Mouse (Mus musculus): Measurements from ENCODE around the gene Smchd1. TPM values are rescaled to one million over a fixed set of nuclear protein-coding genes. Genes with fewer than 3 reads are reported as not detected.

The Smchd1 gene
- polyA plus RNA-seq, 1 experiment = 23.3 TPM

DNA sequence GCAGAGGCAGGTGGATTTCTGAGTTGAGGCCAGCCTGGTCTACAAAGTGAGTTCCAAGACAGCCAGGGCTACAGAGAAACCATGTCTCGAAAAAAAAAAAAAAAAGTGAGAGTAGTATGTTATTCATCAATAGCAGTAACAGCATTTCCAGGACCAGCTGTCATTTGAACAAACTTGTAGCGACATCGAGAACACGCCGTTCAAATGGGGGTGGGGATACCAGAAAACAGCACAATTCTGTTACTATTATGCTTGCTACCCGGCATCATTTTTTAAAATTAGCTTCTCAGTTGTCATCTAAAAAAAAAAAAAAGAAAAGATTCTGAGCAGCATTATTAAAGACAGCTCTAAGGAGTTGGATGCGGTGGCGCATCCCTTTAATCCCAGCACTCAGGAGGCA, 2.3 kb upstream of the Smchd1 start:
- no peak for TF ChIP-seq POLR2A (IDR thresholded peaks at IDR 0.05; ENCODE audit: control insufficient read depth, extremely low read depth, insufficient read depth, low read length, poor library complexity)
- no peak for TF ChIP-seq CTCF (IDR thresholded peaks at IDR 0.05; ENCODE audit: borderline replicate concordance, control insufficient read depth, extremely low read depth, insufficient read depth, low read length, poor library complexity)
- no peak for DNase-seq
- no peaks in the 10 kb centered on the region for H3K27me3 ChIP-seq (ENCODE audit: control insufficient read depth, insufficient read depth, low read length)
- H3K4me1 ChIP-seq (replicated peaks; ENCODE audit: control insufficient read depth, insufficient read depth, low read length) = peaks cover 14% of the 10 kb centered on the region
- no peak overlapping the region for H3K4me3 ChIP-seq (ENCODE audit: control insufficient read depth, insufficient read depth, low read length)
- no peaks in the 10 kb centered on the region for H3K36me3 ChIP-seq (ENCODE audit: control insufficient read depth, insufficient read depth, low read length)
- H3K27ac ChIP-seq (ENCODE audit: control insufficient read depth, insufficient read depth, low read length) = no peak overlapping the region
- WGBS = 96% methylated on average over 8 of the region's 8 CpGs

- Histone ChIP-seq H3K4me1 (replicated peaks; ENCODE audit: control insufficient read depth, insufficient read depth, low read length) (peaks cover 15% of the 10 kb centered on the region), H3K27me3 (ENCODE audit: control insufficient read depth, insufficient read depth, low read length) (no peaks in the 10 kb centered on the region), H3K36me3 (ENCODE audit: control insufficient read depth, insufficient read depth, low read length) (no peaks in the 10 kb centered on the region), H3K27ac (ENCODE audit: control insufficient read depth, insufficient read depth, low read length) (no peak overlapping the region), H3K4me3 (ENCODE audit: control insufficient read depth, insufficient read depth, low read length) (no peak overlapping the region)
- TF ChIP-seq CTCF (IDR thresholded peaks at IDR 0.05; ENCODE audit: borderline replicate concordance, control insufficient read depth, extremely low read depth, insufficient read depth, low read length, poor library complexity) = no peak
- no peak for TF ChIP-seq POLR2A (IDR thresholded peaks at IDR 0.05; ENCODE audit: control insufficient read depth, extremely low read depth, insufficient read depth, low read length, poor library complexity)
- no peak for DNase-seq
- WGBS = 82% methylated on average over 7 of the region's 7 CpGs
Measured at GRCm38 (mm10) chr17:71476346-71477020, 1.3 kb upstream of the Smchd1 start.

DNA sequence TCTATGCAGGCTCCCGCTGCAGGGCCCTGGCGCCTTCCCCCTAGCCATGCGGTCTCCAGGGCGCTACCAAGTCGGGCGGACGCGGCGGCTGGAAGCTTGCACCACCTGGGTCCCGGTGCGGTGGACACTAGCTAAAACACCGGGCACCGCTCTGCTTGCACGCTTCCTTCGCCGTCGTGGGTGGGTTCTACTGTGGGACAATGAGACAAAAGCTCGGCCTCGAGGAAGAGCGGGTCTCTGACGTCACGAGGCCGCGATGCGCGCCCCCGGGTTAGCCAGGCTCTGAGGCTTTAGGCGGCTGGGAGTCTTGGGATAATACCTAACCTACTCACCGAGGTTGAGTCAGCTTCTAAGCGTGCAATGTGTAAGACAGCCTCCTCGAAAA, 554 bp upstream of the Smchd1 start:
- no peak for TF ChIP-seq POLR2A (IDR thresholded peaks at IDR 0.05; ENCODE audit: control insufficient read depth, extremely low read depth, insufficient read depth, low read length, poor library complexity)
- no peak for TF ChIP-seq CTCF (IDR thresholded peaks at IDR 0.05; ENCODE audit: borderline replicate concordance, control insufficient read depth, extremely low read depth, insufficient read depth, low read length, poor library complexity)
- no peaks in the 10 kb centered on the region for H3K27me3 ChIP-seq (ENCODE audit: control insufficient read depth, insufficient read depth, low read length)
- H3K4me1 ChIP-seq (replicated peaks; ENCODE audit: control insufficient read depth, insufficient read depth, low read length) = peaks cover 15% of the 10 kb centered on the region
- peak overlapping the region; percentile 69 for H3K4me3 ChIP-seq (ENCODE audit: control insufficient read depth, insufficient read depth, low read length)
- DNase-seq = peak; percentile 73
- peak overlapping the region; percentile 62 for H3K27ac ChIP-seq (ENCODE audit: control insufficient read depth, insufficient read depth, low read length)
- no peaks in the 10 kb centered on the region for H3K36me3 ChIP-seq (ENCODE audit: control insufficient read depth, insufficient read depth, low read length)
- WGBS = under 1% methylated on average over 31 of the region's 31 CpGs

DNA sequence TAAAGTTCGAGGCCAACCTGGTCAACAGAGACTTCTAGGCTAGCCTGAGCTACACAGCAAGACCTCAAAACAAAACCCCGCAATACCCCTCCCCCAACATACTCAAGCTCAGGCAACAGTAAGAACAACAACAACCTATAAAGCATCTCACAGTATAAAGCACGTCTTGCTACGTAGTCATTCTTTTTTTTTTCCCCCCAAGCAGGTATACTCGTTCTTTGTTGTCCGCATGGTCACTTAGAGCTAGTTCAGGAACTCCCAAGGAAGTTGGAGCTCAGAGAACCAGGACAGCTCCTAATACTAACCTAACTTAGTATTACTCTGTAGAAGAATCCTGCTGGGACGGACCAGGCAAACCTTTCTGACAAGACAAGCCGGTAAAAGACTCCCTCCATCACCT, 1.0 kb downstream of the Smchd1 start:
- H3K27ac ChIP-seq (ENCODE audit: control insufficient read depth, insufficient read depth, low read length) = no peak overlapping the region

GRCm38 (mm10) chr17:71471261-71471660, 3.9 kb downstream of the Smchd1 start:
- DNase-seq = no peak
- TF ChIP-seq CTCF (IDR thresholded peaks at IDR 0.05; ENCODE audit: borderline replicate concordance, control insufficient read depth, extremely low read depth, insufficient read depth, low read length, poor library complexity) (no peak), POLR2A (IDR thresholded peaks at IDR 0.05; ENCODE audit: control insufficient read depth, extremely low read depth, insufficient read depth, low read length, poor library complexity) (no peak)
- H3K4me1 ChIP-seq (replicated peaks; ENCODE audit: control insufficient read depth, insufficient read depth, low read length) = peaks cover 8% of the 10 kb centered on the region
- H3K27me3 ChIP-seq (ENCODE audit: control insufficient read depth, insufficient read depth, low read length) = no peaks in the 10 kb centered on the region
- no peaks in the 10 kb centered on the region for H3K36me3 ChIP-seq (ENCODE audit: control insufficient read depth, insufficient read depth, low read length)
- H3K27ac ChIP-seq (ENCODE audit: control insufficient read depth, insufficient read depth, low read length) = no peak overlapping the region
- 56% methylated on average over 2 of the region's 2 CpGs for WGBS
- H3K4me3 ChIP-seq (ENCODE audit: control insufficient read depth, insufficient read depth, low read length) = no peak overlapping the region

More for the DNA sequence above, 1.0 kb downstream of the Smchd1 start:
- 15% methylated on average over 8 of the region's 8 CpGs for WGBS
- TF ChIP-seq POLR2A (IDR thresholded peaks at IDR 0.05; ENCODE audit: control insufficient read depth, extremely low read depth, insufficient read depth, low read length, poor library complexity) (no peak), CTCF (IDR thresholded peaks at IDR 0.05; ENCODE audit: borderline replicate concordance, control insufficient read depth, extremely low read depth, insufficient read depth, low read length, poor library complexity) (no peak)
- H3K36me3 ChIP-seq (ENCODE audit: control insufficient read depth, insufficient read depth, low read length) = no peaks in the 10 kb centered on the region
- H3K4me1 ChIP-seq (replicated peaks; ENCODE audit: control insufficient read depth, insufficient read depth, low read length) = peaks cover 11% of the 10 kb centered on the region
- no peaks in the 10 kb centered on the region for H3K27me3 ChIP-seq (ENCODE audit: control insufficient read depth, insufficient read depth, low read length)
- H3K4me3 ChIP-seq (ENCODE audit: control insufficient read depth, insufficient read depth, low read length) = peak overlapping the region; percentile 69
- DNase-seq = no peak

DNA sequence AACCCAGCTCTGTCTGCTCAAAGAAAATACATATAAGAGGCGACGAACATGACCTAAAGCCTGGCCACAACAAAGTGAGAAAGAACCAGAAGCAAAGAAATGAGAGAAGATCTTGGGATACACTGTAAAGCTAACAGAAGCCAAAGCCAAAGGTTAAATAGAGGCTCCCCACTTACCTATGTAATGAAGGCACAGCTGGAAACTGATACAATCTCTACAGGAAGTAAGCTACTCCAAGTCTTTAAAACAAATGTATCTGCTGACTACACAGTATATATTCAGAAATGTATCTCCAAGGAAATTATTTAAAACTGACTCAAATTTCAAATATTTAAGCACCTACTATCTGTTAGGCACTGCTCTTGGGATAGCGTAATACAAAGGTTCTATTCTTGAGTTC, 14.8 kb downstream of the Smchd1 start:
- no peak for DNase-seq
- Histone ChIP-seq H3K4me1 (replicated peaks; ENCODE audit: control insufficient read depth, insufficient read depth, low read length) (0 out of 2 replicates have a peak, but pooled peaks cover 6% of the 10 kb centered on the region), H3K27ac (ENCODE audit: control insufficient read depth, insufficient read depth, low read length) (no peak overlapping the region), H3K36me3 (ENCODE audit: control insufficient read depth, insufficient read depth, low read length) (peaks cover 10% of the 10 kb centered on the region), H3K27me3 (ENCODE audit: control insufficient read depth, insufficient read depth, low read length) (no peaks in the 10 kb centered on the region), H3K4me3 (ENCODE audit: control insufficient read depth, insufficient read depth, low read length) (no peak overlapping the region)
- TF ChIP-seq POLR2A (IDR thresholded peaks at IDR 0.05; ENCODE audit: control insufficient read depth, extremely low read depth, insufficient read depth, low read length, poor library complexity) (no peak), CTCF (IDR thresholded peaks at IDR 0.05; ENCODE audit: borderline replicate concordance, control insufficient read depth, extremely low read depth, insufficient read depth, low read length, poor library complexity) (no peak)
- 46% methylated on average over 3 of the region's 3 CpGs for WGBS

Measured in thymus, adult 2 months (tissue).